Mouse (Mus musculus) C2C12 (cell line): ENCODE data around the gene Eif2a.

ENCODE experiments used
- CTCF ChIP-seq: IDR thresholded peaks from one replicate; pipeline ENCODE4 v1.5.1; 2011; ENCODE audit not compliant: control insufficient read depth, insufficient read depth, insufficient read length
- MYOG ChIP-seq: IDR thresholded peaks from one replicate; pipeline ENCODE4 v1.6.1; 2011; ENCODE audit not compliant: control insufficient read depth, insufficient read length; ENCODE audit errors: extremely low read depth
- USF1 ChIP-seq: IDR thresholded peaks from one replicate; pipeline ENCODE4 v1.6.1; 2011; ENCODE audit warnings: low read depth, mild to moderate bottlenecking, control low read depth, moderate library complexity

DNA sequence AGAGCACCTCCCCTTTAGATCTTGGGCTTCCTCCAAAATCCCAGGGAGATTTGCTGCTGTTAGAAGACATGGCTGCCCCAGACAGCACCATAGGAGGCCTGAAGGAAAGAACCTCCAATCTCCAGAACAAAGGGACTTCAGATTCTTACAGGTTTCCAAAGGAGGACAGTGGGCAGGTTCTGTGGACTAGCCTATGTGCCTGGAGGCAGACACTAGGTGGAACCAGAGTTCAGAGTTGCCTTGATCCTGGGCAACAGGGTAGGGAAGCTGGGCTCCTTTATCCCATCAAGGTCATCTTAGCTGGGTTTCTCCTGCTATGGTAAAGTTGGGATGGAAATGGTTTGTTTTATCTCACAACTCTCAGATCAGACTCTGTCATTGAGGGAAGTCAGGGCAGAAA lies 14.0 kb upstream of the Eif2a start:
- TF ChIP-seq CTCF (no peak), USF1 (no peak), MYOG (no peak)
